Mouse (Mus musculus): ENCODE data around the gene Vsir. TPM values are rescaled to one million over a fixed set of nuclear protein-coding genes. Genes with fewer than 3 reads are reported as not detected.
A peak's percentile ranks its signal among the peaks of the same experiment; 100 is the strongest.

Vsir gene
- 2.5 and 3.0 TPM in 2 replicates for polyA plus RNA-seq (2015; fragmentation: Nextera tagmentation; extraction: Ambion mirVana)

- peaks cover 15% of the 10 kb centered on the region for H3K27me3 ChIP-seq (replicated peaks)
- ATAC-seq (replicated peaks), result no peak; the same call in 1 of the 2 replicates
- WGBS, result under 1% methylated on average over 37 of the region's 37 CpGs
- H3K36me3 ChIP-seq (replicated peaks), result no peaks in the 10 kb centered on the region
- no peak within 1 kb of the TSS for H3K27ac ChIP-seq
- no peaks in the 10 kb centered on the region for H3K9me3 ChIP-seq
- peaks cover 17% of the 10 kb centered on the region for H3K4me1 ChIP-seq
- H3K9ac ChIP-seq, result no peak within 1 kb of the TSS
- peak within 1 kb of the TSS; percentile 34 for H3K4me2 ChIP-seq
- peak within 1 kb of the TSS; percentile 15; the same call in 1 of the 2 replicates for H3K4me3 ChIP-seq
These were observed at the start of gene Vsir for GRCm38 (mm10) chr10:60346701-60347405. Vsir (plus strand) TSS chr10:60346851.

GRCm38 (mm10) chr10:60299636-60300035 is 47.0 kb upstream of the Vsir start:
- H3K4me2 ChIP-seq, result no peak overlapping the region
- no peaks in the 10 kb centered on the region for H3K9me3 ChIP-seq
- ATAC-seq (replicated peaks), result no peak
- H3K4me3 ChIP-seq, result no peak overlapping the region
- H3K9ac ChIP-seq, result no peak overlapping the region
- H3K4me1 ChIP-seq, result no peaks in the 10 kb centered on the region
- 96% methylated on average over 12 of the region's 12 CpGs for WGBS
- H3K27ac ChIP-seq, result no peak overlapping the region
- H3K36me3 ChIP-seq (replicated peaks), result peaks cover 51% of the 10 kb centered on the region
- H3K27me3 ChIP-seq (replicated peaks), result no peaks in the 10 kb centered on the region

GRCm38 (mm10) chr10:60303419-60303818 is 43.2 kb upstream of the Vsir start:
- H3K27me3 ChIP-seq (replicated peaks), result no peaks in the 10 kb centered on the region
- H3K27ac ChIP-seq, result no peak overlapping the region
- no peaks in the 10 kb centered on the region for H3K9me3 ChIP-seq
- ATAC-seq (replicated peaks), result no peak
- H3K4me1 ChIP-seq, result no peaks in the 10 kb centered on the region
- WGBS, result 87% methylated on average over 17 of the region's 17 CpGs
- peaks cover 28% of the 10 kb centered on the region for H3K36me3 ChIP-seq (replicated peaks)
- no peak overlapping the region for H3K9ac ChIP-seq
- H3K4me2 ChIP-seq, result no peak overlapping the region
- no peak overlapping the region for H3K4me3 ChIP-seq

GRCm38 (mm10) chr10:60304854-60305628 is 41.6 kb upstream of the Vsir start:
- H3K36me3 ChIP-seq (replicated peaks), result peaks cover 18% of the 10 kb centered on the region
- no peaks in the 10 kb centered on the region for H3K9me3 ChIP-seq
- ATAC-seq (replicated peaks), result peak; percentile 87
- no peak overlapping the region for H3K27ac ChIP-seq
- no peak overlapping the region for H3K4me3 ChIP-seq
- H3K4me2 ChIP-seq, result no peak overlapping the region
- 67% methylated on average over 15 of the region's 15 CpGs for WGBS
- no peaks in the 10 kb centered on the region for H3K27me3 ChIP-seq (replicated peaks)
- H3K9ac ChIP-seq, result no peak overlapping the region
- H3K4me1 ChIP-seq, result no peaks in the 10 kb centered on the region

- Histone ChIP-seq H3K4me3 (no peak overlapping the region), H3K36me3 (replicated peaks) (no peaks in the 10 kb centered on the region), H3K27ac (no peak overlapping the region), H3K9ac (no peak overlapping the region), H3K9me3 (no peaks in the 10 kb centered on the region), H3K27me3 (replicated peaks) (no peaks in the 10 kb centered on the region), H3K4me1 (no peaks in the 10 kb centered on the region), H3K4me2 (no peak overlapping the region)
- ATAC-seq (replicated peaks), result no peak
- WGBS, result 95% methylated on average over 13 of the region's 13 CpGs
These were observed 36.0 kb upstream of the Vsir start for GRCm38 (mm10) chr10:60310629-60311028.

GRCm38 (mm10) chr10:60313606-60314005 is 33.0 kb upstream of the Vsir start:
- H3K9me3 ChIP-seq, result no peaks in the 10 kb centered on the region
- no peak for ATAC-seq (replicated peaks)
- H3K27me3 ChIP-seq (replicated peaks), result no peaks in the 10 kb centered on the region
- H3K4me2 ChIP-seq, result no peak overlapping the region
- no peaks in the 10 kb centered on the region for H3K4me1 ChIP-seq
- H3K4me3 ChIP-seq, result no peak overlapping the region
- no peak overlapping the region for H3K9ac ChIP-seq
- WGBS, result 94% methylated on average over 5 of the region's 5 CpGs
- H3K36me3 ChIP-seq (replicated peaks), result no peaks in the 10 kb centered on the region
- no peak overlapping the region for H3K27ac ChIP-seq

- H3K4me1 ChIP-seq, result no peaks in the 10 kb centered on the region
- ATAC-seq (replicated peaks), result no peak
- no peaks in the 10 kb centered on the region for H3K9me3 ChIP-seq
- H3K9ac ChIP-seq, result no peak overlapping the region
- H3K27me3 ChIP-seq (replicated peaks), result no peaks in the 10 kb centered on the region
- H3K36me3 ChIP-seq (replicated peaks), result no peaks in the 10 kb centered on the region
- H3K27ac ChIP-seq, result no peak overlapping the region
- no peak overlapping the region for H3K4me2 ChIP-seq
- 83% methylated on average over 4 of the region's 4 CpGs for WGBS
- no peak overlapping the region for H3K4me3 ChIP-seq
These were observed 30.5 kb upstream of the Vsir start for GRCm38 (mm10) chr10:60316166-60316565.

GRCm38 (mm10) chr10:60328963-60329650 is 17.5 kb upstream of the Vsir start:
- no peak for ATAC-seq (replicated peaks)
- Histone ChIP-seq H3K27me3 (replicated peaks) (no peaks in the 10 kb centered on the region), H3K9ac (no peak overlapping the region), H3K9me3 (no peaks in the 10 kb centered on the region), H3K4me1 (no peaks in the 10 kb centered on the region), H3K36me3 (replicated peaks) (no peaks in the 10 kb centered on the region), H3K4me3 (no peak overlapping the region), H3K4me2 (no peak overlapping the region), H3K27ac (no peak overlapping the region)
- WGBS, result 85% methylated on average over 11 of the region's 11 CpGs

- H3K36me3 ChIP-seq (replicated peaks), result no peaks in the 10 kb centered on the region
- H3K9me3 ChIP-seq, result no peaks in the 10 kb centered on the region
- H3K4me3 ChIP-seq, result no peak overlapping the region
- no peaks in the 10 kb centered on the region for H3K27me3 ChIP-seq (replicated peaks)
- H3K4me1 ChIP-seq, result no peaks in the 10 kb centered on the region
- ATAC-seq (replicated peaks), result no peak
- WGBS, result 88% methylated on average over 7 of the region's 7 CpGs
- no peak overlapping the region for H3K9ac ChIP-seq
- no peak overlapping the region for H3K27ac ChIP-seq
- H3K4me2 ChIP-seq, result no peak overlapping the region
These were observed 12.1 kb upstream of the Vsir start for GRCm38 (mm10) chr10:60334583-60334982.

GRCm38 (mm10) chr10:60335021-60335420 is 11.6 kb upstream of the Vsir start:
- no peak overlapping the region for H3K27ac ChIP-seq
- H3K36me3 ChIP-seq (replicated peaks), result no peaks in the 10 kb centered on the region
- no peak overlapping the region for H3K9ac ChIP-seq
- WGBS, result 97% methylated on average over 4 of the region's 4 CpGs
- no peaks in the 10 kb centered on the region for H3K27me3 ChIP-seq (replicated peaks)
- H3K4me3 ChIP-seq, result no peak overlapping the region
- no peaks in the 10 kb centered on the region for H3K4me1 ChIP-seq
- no peaks in the 10 kb centered on the region for H3K9me3 ChIP-seq
- ATAC-seq (replicated peaks), result no peak
- H3K4me2 ChIP-seq, result no peak overlapping the region

GRCm38 (mm10) chr10:60341528-60341927 is 5.1 kb upstream of the Vsir start:
- 78% methylated on average over 9 of the region's 9 CpGs for WGBS
- Histone ChIP-seq H3K9me3 (no peaks in the 10 kb centered on the region), H3K9ac (no peak overlapping the region), H3K36me3 (replicated peaks) (no peaks in the 10 kb centered on the region), H3K27ac (no peak overlapping the region), H3K27me3 (replicated peaks) (peaks cover 8% of the 10 kb centered on the region; the same call in 1 of the 2 replicates), H3K4me1 (peaks cover 2% of the 10 kb centered on the region; the same call in 1 of the 2 replicates), H3K4me3 (no peak overlapping the region), H3K4me2 (no peak overlapping the region)
- ATAC-seq (replicated peaks), result no peak

GRCm38 (mm10) chr10:60344111-60344510 is 2.5 kb upstream of the Vsir start:
- Histone ChIP-seq H3K4me3 (no peak overlapping the region), H3K9ac (no peak overlapping the region), H3K9me3 (no peaks in the 10 kb centered on the region), H3K4me2 (no peak overlapping the region), H3K36me3 (replicated peaks) (no peaks in the 10 kb centered on the region), H3K27me3 (replicated peaks) (peaks cover 15% of the 10 kb centered on the region), H3K4me1 (peaks cover 9% of the 10 kb centered on the region; the same call in 1 of the 2 replicates), H3K27ac (no peak overlapping the region)
- WGBS, result 67% methylated on average over 3 of the region's 3 CpGs
- no peak for ATAC-seq (replicated peaks)

All from midbrain, embryonic 15.5 days (tissue).